Mouse (Mus musculus): Measurements from ENCODE around the gene Gas6. TPM values are rescaled to one million over a fixed set of nuclear protein-coding genes. Genes with fewer than 3 reads are reported as not detected.
A peak's percentile ranks its signal among the peaks of the same experiment; 100 is the strongest.

Gas6 gene
- polyA plus RNA-seq (2015; fragmentation: Nextera tagmentation; extraction: Ambion mirVana) = 9.0 and 9.3 TPM in 2 replicates

DNA sequence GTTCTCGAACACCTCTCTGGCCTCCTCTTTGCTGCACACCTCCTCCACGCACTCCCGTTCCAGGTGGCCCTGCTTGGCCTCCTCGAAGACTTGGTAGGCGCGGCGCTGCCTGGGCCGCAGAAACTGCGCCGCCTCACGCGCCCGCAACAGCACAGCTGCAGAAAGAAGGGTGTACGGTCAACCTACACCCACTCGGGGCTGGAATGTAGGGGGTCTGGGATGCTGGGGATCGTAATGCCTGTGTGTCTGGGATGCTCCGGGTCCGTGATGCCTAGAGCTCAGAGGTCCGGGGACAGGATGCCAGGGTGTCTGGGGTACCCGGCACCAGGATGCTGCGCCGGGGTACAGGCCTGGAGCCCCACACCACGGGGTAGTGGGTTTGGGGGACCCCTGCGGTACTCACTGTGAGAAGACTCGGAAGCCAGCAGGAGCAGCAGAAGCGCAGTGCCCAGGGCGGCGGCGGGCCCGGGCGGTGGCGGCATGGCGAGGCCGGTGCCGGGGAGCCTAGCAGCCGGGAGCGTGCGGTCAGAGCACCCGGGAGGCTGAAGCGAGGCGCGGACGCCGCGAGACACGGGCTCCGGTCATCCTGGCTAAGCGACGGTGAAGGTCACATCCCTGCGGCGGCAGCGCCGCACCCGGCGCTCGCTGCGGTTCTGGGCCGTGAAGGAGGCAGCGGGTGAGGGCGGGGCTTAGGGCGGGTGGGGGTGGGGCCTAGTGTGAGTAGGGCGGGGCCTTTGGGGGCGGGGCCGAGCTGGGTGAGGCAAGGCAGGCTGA, at the start of gene Gas6:
TSS of gene Gas6 (minus strand) at position 633 of the 774 bp plus-strand sequence.
- DNase-seq (peak; percentile 79), ATAC-seq (peak; percentile 69)
- H3K27me3 ChIP-seq (ENCODE audit: insufficient read depth, low read length) = peaks cover 32% of the 10 kb centered on the region
- H3K36me3 ChIP-seq (replicated peaks; ENCODE audit: insufficient read depth, low read length) = no peaks in the 10 kb centered on the region
- H3K4me1 ChIP-seq (ENCODE audit: insufficient read depth) = no peaks in the 10 kb centered on the region; the same call in 1 of the 2 replicates
- 0 out of 2 replicates have a peak within 1 kb of the TSS, but pooled peaks have one; percentile 31 for H3K9ac ChIP-seq (replicated peaks)
- 4% methylated on average over 56 of the region's 64 CpGs for WGBS (ENCODE audit: insufficient replicate concordance)
- H3K27ac ChIP-seq (ENCODE audit: low read depth) = no peak within 1 kb of the TSS
- no peaks in the 10 kb centered on the region for H3K9me3 ChIP-seq (ENCODE audit: low read length)
- TF ChIP-seq EP300 (IDR thresholded peaks at IDR 0.05; ENCODE audit: low read depth) (no peak), CTCF (IDR thresholded peaks at IDR 0.05; ENCODE audit: low read depth) (no peak)
- H3K4me2 ChIP-seq (ENCODE audit: low read depth, low read length) = peak within 1 kb of the TSS; percentile 63
- H3K4me3 ChIP-seq (ENCODE audit: low read depth, low read length) = peak within 1 kb of the TSS; percentile 42

GRCm38 (mm10) chr8:13541526-13541925, 47.2 kb upstream of the Gas6 start:
- Histone ChIP-seq H3K36me3 (replicated peaks; ENCODE audit: insufficient read depth, low read length) (no peaks in the 10 kb centered on the region), H3K27me3 (ENCODE audit: insufficient read depth, low read length) (no peaks in the 10 kb centered on the region), H3K9ac (replicated peaks) (no peak overlapping the region), H3K4me1 (ENCODE audit: insufficient read depth) (no peaks in the 10 kb centered on the region), H3K4me3 (ENCODE audit: low read depth, low read length) (no peak overlapping the region), H3K4me2 (ENCODE audit: low read depth, low read length) (no peak overlapping the region), H3K27ac (ENCODE audit: low read depth) (no peak overlapping the region), H3K9me3 (ENCODE audit: low read length) (no peaks in the 10 kb centered on the region)
- DNase-seq = no peak
- ATAC-seq = no peak
- TF ChIP-seq EP300 (IDR thresholded peaks at IDR 0.05; ENCODE audit: low read depth) (no peak), CTCF (IDR thresholded peaks at IDR 0.05; ENCODE audit: low read depth) (no peak)
- 66% methylated on average over 5 of the region's 5 CpGs for WGBS (ENCODE audit: insufficient replicate concordance)

DNA sequence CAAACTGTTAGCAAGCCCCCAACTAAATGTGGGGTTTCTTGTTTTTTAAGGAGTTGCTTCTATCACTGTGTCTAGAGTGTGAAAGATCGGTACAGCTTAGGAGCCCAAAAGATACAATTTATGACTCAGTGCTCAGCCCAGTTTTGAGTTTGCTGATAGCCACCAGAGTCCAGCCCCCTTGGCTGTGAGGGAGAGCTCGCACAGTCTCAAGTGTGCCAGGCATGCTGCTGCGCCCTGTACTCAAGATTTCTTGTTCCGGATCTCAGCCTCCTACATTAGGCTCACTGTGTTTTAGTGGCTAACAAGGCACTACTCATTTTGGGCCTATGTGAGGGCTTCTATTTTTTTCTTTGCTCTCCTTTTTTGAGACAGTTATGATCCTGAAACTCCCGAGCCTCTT, 45.8 kb upstream of the Gas6 start:
- Histone ChIP-seq H3K27me3 (ENCODE audit: insufficient read depth, low read length) (no peaks in the 10 kb centered on the region), H3K9ac (replicated peaks) (no peak overlapping the region), H3K36me3 (replicated peaks; ENCODE audit: insufficient read depth, low read length) (no peaks in the 10 kb centered on the region), H3K4me2 (ENCODE audit: low read depth, low read length) (no peak overlapping the region), H3K4me1 (ENCODE audit: insufficient read depth) (no peaks in the 10 kb centered on the region), H3K4me3 (ENCODE audit: low read depth, low read length) (no peak overlapping the region), H3K27ac (ENCODE audit: low read depth) (no peak overlapping the region), H3K9me3 (ENCODE audit: low read length) (no peaks in the 10 kb centered on the region)
- ATAC-seq = no peak
- TF ChIP-seq CTCF (IDR thresholded peaks at IDR 0.05; ENCODE audit: low read depth) (no peak), EP300 (IDR thresholded peaks at IDR 0.05; ENCODE audit: low read depth) (no peak)
- no peak for DNase-seq
- WGBS (ENCODE audit: insufficient replicate concordance) = 75% methylated on average over 5 of the region's 5 CpGs

DNA sequence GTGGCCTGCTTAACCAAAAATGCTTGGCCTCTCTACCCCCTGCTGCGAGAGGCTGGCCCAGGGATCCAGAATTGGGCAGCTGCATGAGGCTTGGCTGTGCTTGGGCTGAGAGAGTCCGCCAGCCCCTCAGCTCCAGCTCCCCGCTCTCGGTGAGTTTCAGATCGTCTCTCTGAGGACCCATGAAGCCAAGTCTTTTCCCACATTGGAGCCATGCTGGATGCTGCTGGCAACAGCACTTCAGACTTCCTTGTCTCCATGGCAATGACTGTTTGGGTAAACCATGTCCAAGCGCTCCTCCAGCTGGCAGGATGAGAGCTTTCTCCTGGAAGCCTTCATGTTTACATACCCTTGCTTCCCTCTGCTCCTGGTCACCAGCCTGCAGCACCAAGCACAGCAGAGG, 44.5 kb upstream of the Gas6 start:
- H3K4me2 ChIP-seq (ENCODE audit: low read depth, low read length) = no peak overlapping the region
- DNase-seq (no peak), ATAC-seq (no peak)
- no peaks in the 10 kb centered on the region for H3K9me3 ChIP-seq (ENCODE audit: low read length)
- WGBS (ENCODE audit: insufficient replicate concordance) = 71% methylated on average over 6 of the region's 6 CpGs
- H3K36me3 ChIP-seq (replicated peaks; ENCODE audit: insufficient read depth, low read length) = no peaks in the 10 kb centered on the region
- no peak overlapping the region for H3K4me3 ChIP-seq (ENCODE audit: low read depth, low read length)
- H3K4me1 ChIP-seq (ENCODE audit: insufficient read depth) = no peaks in the 10 kb centered on the region
- no peaks in the 10 kb centered on the region for H3K27me3 ChIP-seq (ENCODE audit: insufficient read depth, low read length)
- no peak for TF ChIP-seq CTCF (IDR thresholded peaks at IDR 0.05; ENCODE audit: low read depth)
- TF ChIP-seq EP300 (IDR thresholded peaks at IDR 0.05; ENCODE audit: low read depth) = no peak
- H3K27ac ChIP-seq (ENCODE audit: low read depth) = no peak overlapping the region
- H3K9ac ChIP-seq (replicated peaks) = no peak overlapping the region

DNA sequence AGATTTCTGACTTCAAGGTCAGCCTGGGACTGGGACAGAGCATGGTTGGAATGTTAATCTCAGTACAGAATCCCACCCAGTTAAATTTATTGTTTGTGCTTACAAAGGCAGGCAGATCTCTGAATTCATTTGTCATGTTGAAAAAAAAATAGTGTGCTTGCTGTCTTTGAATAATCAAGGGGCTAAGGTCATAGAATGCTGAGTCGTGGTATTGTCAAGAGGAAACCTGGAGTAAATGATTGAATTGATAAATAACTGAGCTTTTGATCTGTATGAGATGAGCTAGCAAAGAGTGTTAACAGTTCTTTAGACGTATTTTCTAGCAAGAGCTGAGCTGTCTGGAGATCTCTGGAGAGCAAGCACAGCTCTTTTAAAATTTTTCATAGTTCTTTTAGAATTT, 42.8 kb upstream of the Gas6 start:
- WGBS (ENCODE audit: insufficient replicate concordance) = 58% methylated on average over 2 of the region's 2 CpGs
- no peaks in the 10 kb centered on the region for H3K36me3 ChIP-seq (replicated peaks; ENCODE audit: insufficient read depth, low read length)
- no peak for DNase-seq

DNA sequence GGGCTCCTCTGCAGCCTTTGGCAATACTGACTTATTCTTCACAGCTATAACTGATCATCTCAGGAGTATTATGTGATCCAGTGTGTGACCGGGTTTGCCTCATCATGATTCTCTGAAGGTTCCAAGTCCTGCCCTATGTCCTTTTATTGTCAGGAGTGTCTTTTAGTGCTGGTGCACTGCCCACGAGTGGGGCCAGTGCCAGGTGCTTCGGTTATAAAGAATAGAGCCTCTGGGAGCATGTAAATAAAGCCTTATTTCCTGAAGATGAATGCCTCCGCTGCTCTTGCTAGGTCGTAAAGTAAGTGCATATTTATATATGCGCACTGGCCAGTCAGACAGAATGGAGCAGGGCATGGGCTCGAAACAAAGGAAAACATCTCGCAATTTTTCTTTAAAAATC, 38.8 kb upstream of the Gas6 start:
- Histone ChIP-seq H3K9me3 (ENCODE audit: low read length) (no peaks in the 10 kb centered on the region), H3K4me3 (ENCODE audit: low read depth, low read length) (no peak overlapping the region)

More for the DNA sequence above, 42.8 kb upstream of the Gas6 start:
- Histone ChIP-seq H3K9ac (replicated peaks) (no peak overlapping the region), H3K27me3 (ENCODE audit: insufficient read depth, low read length) (no peaks in the 10 kb centered on the region), H3K9me3 (ENCODE audit: low read length) (no peaks in the 10 kb centered on the region), H3K4me3 (ENCODE audit: low read depth, low read length) (no peak overlapping the region), H3K4me1 (ENCODE audit: insufficient read depth) (no peaks in the 10 kb centered on the region), H3K27ac (ENCODE audit: low read depth) (no peak overlapping the region), H3K4me2 (ENCODE audit: low read depth, low read length) (no peak overlapping the region)
- ATAC-seq = no peak
- TF ChIP-seq CTCF (IDR thresholded peaks at IDR 0.05; ENCODE audit: low read depth) (no peak), EP300 (IDR thresholded peaks at IDR 0.05; ENCODE audit: low read depth) (no peak)

More for the DNA sequence above, 38.8 kb upstream of the Gas6 start:
- Histone ChIP-seq H3K27ac (ENCODE audit: low read depth) (no peak overlapping the region), H3K4me1 (ENCODE audit: insufficient read depth) (peaks cover 6% of the 10 kb centered on the region), H3K36me3 (replicated peaks; ENCODE audit: insufficient read depth, low read length) (no peaks in the 10 kb centered on the region), H3K27me3 (ENCODE audit: insufficient read depth, low read length) (no peaks in the 10 kb centered on the region), H3K4me2 (ENCODE audit: low read depth, low read length) (no peak overlapping the region), H3K9ac (replicated peaks) (no peak overlapping the region)
- TF ChIP-seq EP300 (IDR thresholded peaks at IDR 0.05; ENCODE audit: low read depth) = no peak
- TF ChIP-seq CTCF (IDR thresholded peaks at IDR 0.05; ENCODE audit: low read depth) = no peak
- 73% methylated on average over 8 of the region's 8 CpGs for WGBS (ENCODE audit: insufficient replicate concordance)
- DNase-seq = no peak
- ATAC-seq = no peak

All from liver, postnatal 0 days (tissue).